Mouse (Mus musculus) cerebellum, adult 11-12 months (tissue): ENCODE data around the gene Scd4.
A peak's percentile ranks its signal among the peaks of the same experiment; 100 is the strongest.
"Not testable (repeated sequence)": the region's sequence is repeated elsewhere in the genome, so short reads cannot be mapped to it uniquely, and the experiment has no call there.

Experiments
- DNase-seq: peaks from one replicate; pipeline ENCODE4 v3.0.0; 2022

Scd4 gene

GRCm38 (mm10) chr19:44301176-44301575 is 31.7 kb upstream of the Scd4 start:
- DNase-seq: no peak

GRCm38 (mm10) chr19:44301671-44302305 is 31.1 kb upstream of the Scd4 start:
- DNase-seq: no peak

- DNase-seq: no peak
Measured at GRCm38 (mm10) chr19:44302901-44303300, 30.0 kb upstream of the Scd4 start.

GRCm38 (mm10) chr19:44303502-44303901 is 29.4 kb upstream of the Scd4 start:
- DNase-seq: no peak

GRCm38 (mm10) chr19:44304419-44304818 is 28.5 kb upstream of the Scd4 start:
- DNase-seq: no peak

GRCm38 (mm10) chr19:44304851-44305510 is 27.9 kb upstream of the Scd4 start:
- no peak for DNase-seq

- no peak for DNase-seq
Measured at GRCm38 (mm10) chr19:44305701-44306100, 27.2 kb upstream of the Scd4 start.

- no peak for DNase-seq
Measured at GRCm38 (mm10) chr19:44306171-44306570, 26.7 kb upstream of the Scd4 start.

GRCm38 (mm10) chr19:44307101-44307914 is 25.6 kb upstream of the Scd4 start:
- DNase-seq: no peak

GRCm38 (mm10) chr19:44307915-44308470 is 24.9 kb upstream of the Scd4 start:
- no peak for DNase-seq

- no peak for DNase-seq
Measured at GRCm38 (mm10) chr19:44308611-44309246, 24.2 kb upstream of the Scd4 start.

GRCm38 (mm10) chr19:44309351-44310154 is 23.3 kb upstream of the Scd4 start:
- no peak for DNase-seq

- DNase-seq: not testable (repeated sequence)
Measured at GRCm38 (mm10) chr19:44310155-44310575, 22.7 kb upstream of the Scd4 start.

- no peak for DNase-seq
Measured at GRCm38 (mm10) chr19:44310814-44311213, 22.1 kb upstream of the Scd4 start.

GRCm38 (mm10) chr19:44311306-44312006 is 21.4 kb upstream of the Scd4 start:
- DNase-seq: no peak

GRCm38 (mm10) chr19:44312007-44312360 is 20.9 kb upstream of the Scd4 start:
- peak; percentile 56 for DNase-seq

GRCm38 (mm10) chr19:44313066-44313465 is 19.8 kb upstream of the Scd4 start:
- no peak for DNase-seq

- DNase-seq: peak; percentile 96
Measured at GRCm38 (mm10) chr19:44314327-44314759, 18.5 kb upstream of the Scd4 start.

- peak; percentile 68 for DNase-seq
Measured at GRCm38 (mm10) chr19:44314871-44315414, 17.9 kb upstream of the Scd4 start.

GRCm38 (mm10) chr19:44316752-44317315 is 16.1 kb upstream of the Scd4 start:
- no peak for DNase-seq

GRCm38 (mm10) chr19:44317391-44317790 is 15.5 kb upstream of the Scd4 start:
- no peak for DNase-seq
